Mouse (Mus musculus): ENCODE data around the gene Samd8. TPM values are rescaled to one million over a fixed set of nuclear protein-coding genes. Genes with fewer than 3 reads are reported as not detected.

Gene Samd8
- polyA plus RNA-seq, 1 experiment: 4.4 TPM

DNA sequence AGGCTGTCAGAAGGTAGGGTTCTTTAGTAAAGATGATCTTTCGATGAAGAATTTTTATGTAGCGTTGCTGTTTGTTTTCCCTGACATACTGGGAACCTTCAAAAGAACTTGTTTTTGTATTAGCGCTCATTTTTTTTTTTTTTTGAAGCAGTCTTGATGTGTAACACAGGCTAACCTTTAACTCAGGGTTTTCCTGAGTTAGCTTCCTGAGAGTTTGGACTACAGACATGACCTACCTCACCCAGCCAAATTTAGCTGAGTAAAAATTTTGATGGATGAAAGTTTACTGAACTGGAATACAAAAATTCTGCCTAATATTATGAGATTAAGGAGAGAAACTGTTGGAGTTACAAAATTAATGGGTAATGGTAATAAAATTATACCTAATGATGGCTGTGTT lies 2.1 kb downstream of the Samd8 start:
- H3K27ac ChIP-seq (ENCODE audit: insufficient read depth, low read length): no peak overlapping the region
- H3K27me3 ChIP-seq (ENCODE audit: control insufficient read depth, insufficient read depth, low read length): no peaks in the 10 kb centered on the region
- H3K4me1 ChIP-seq (ENCODE audit: control insufficient read depth, insufficient read depth, insufficient read length): peaks cover 3% of the 10 kb centered on the region; the same call in 1 of the 2 replicates
- DNase-seq (ENCODE audit: low read depth in 1 of 2, low spot score in 2 of 2): no peak
- H3K4me3 ChIP-seq (ENCODE audit: extremely low read depth, insufficient read depth, insufficient read length): no peak overlapping the region
- 94% methylated on average over 3 of the region's 3 CpGs for WGBS
- TF ChIP-seq POLR2A (IDR thresholded peaks at IDR 0.05; ENCODE audit: low read depth, low read length) (no peak), CTCF (IDR thresholded peaks at IDR 0.05; ENCODE audit: extremely low read depth, insufficient read depth, insufficient read length, insufficient replicate concordance) (no peak)
- H3K36me3 ChIP-seq (ENCODE audit: control insufficient read depth, insufficient read depth, low read length): no peaks in the 10 kb centered on the region

GRCm38 (mm10) chr14:21753367-21753766 lies 3.0 kb downstream of the Samd8 start:
- 87% methylated on average over 4 of the region's 4 CpGs for WGBS
- no peaks in the 10 kb centered on the region for H3K36me3 ChIP-seq (ENCODE audit: control insufficient read depth, insufficient read depth, low read length)
- peaks cover 3% of the 10 kb centered on the region; the same call in 1 of the 2 replicates for H3K4me1 ChIP-seq (ENCODE audit: control insufficient read depth, insufficient read depth, insufficient read length)
- H3K27me3 ChIP-seq (ENCODE audit: control insufficient read depth, insufficient read depth, low read length): no peaks in the 10 kb centered on the region
- TF ChIP-seq CTCF (IDR thresholded peaks at IDR 0.05; ENCODE audit: extremely low read depth, insufficient read depth, insufficient read length, insufficient replicate concordance) (no peak), POLR2A (IDR thresholded peaks at IDR 0.05; ENCODE audit: low read depth, low read length) (no peak)
- no peak overlapping the region for H3K27ac ChIP-seq (ENCODE audit: insufficient read depth, low read length)
- no peak overlapping the region for H3K4me3 ChIP-seq (ENCODE audit: extremely low read depth, insufficient read depth, insufficient read length)
- DNase-seq (ENCODE audit: low read depth in 1 of 2, low spot score in 2 of 2): no peak

DNA sequence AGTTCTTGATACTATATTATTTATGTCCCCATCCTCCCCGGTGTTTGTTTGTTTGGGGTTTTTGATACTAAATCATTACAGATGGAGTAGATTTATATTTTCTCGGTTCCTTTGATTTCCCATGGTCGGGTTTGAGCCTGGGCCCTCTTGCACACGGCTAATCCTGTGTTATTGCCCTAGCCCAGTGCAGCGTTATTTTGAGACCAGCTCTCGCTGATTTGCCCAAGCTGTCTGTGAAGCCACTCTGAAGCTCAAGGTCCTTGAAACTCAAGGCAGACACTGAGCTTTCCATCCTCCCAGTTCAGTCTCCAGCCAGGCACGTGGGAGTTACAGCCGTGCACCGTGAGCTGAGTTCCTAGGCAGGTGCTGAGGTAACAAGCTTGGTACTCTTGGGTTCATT lies 11.2 kb downstream of the Samd8 start:
- 93% methylated on average over 9 of the region's 9 CpGs for WGBS
- no peak for TF ChIP-seq CTCF (IDR thresholded peaks at IDR 0.05; ENCODE audit: extremely low read depth, insufficient read depth, insufficient read length, insufficient replicate concordance)
- TF ChIP-seq POLR2A (IDR thresholded peaks at IDR 0.05; ENCODE audit: low read depth, low read length): no peak
- Histone ChIP-seq H3K27me3 (ENCODE audit: control insufficient read depth, insufficient read depth, low read length) (no peaks in the 10 kb centered on the region), H3K4me3 (ENCODE audit: extremely low read depth, insufficient read depth, insufficient read length) (no peak overlapping the region), H3K4me1 (ENCODE audit: control insufficient read depth, insufficient read depth, insufficient read length) (no peaks in the 10 kb centered on the region; the same call in 1 of the 2 replicates), H3K27ac (ENCODE audit: insufficient read depth, low read length) (no peak overlapping the region), H3K36me3 (ENCODE audit: control insufficient read depth, insufficient read depth, low read length) (no peaks in the 10 kb centered on the region)
- no peak for DNase-seq (ENCODE audit: low read depth in 1 of 2, low spot score in 2 of 2)

DNA sequence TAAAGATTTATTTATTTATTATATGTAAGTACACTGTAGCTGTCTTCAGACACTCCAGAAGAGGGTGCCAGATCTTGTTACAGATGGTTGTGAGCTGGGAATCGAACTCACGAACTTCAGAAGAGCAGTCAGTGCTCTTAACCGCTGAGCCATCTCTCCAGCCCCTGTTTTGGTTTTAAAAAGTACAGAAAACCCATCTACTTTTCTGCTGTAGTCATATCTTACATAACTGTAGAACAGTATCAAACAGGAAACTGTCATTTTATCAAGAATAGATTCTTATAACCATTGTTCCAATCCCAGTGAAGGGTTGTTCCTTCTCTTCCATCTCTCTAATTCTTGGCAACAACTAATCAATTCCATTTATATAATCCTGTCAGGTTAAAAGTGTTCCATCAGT lies 13.4 kb downstream of the Samd8 start:
- 89% methylated on average over 3 of the region's 3 CpGs for WGBS
- TF ChIP-seq POLR2A (IDR thresholded peaks at IDR 0.05; ENCODE audit: low read depth, low read length) (no peak), CTCF (IDR thresholded peaks at IDR 0.05; ENCODE audit: extremely low read depth, insufficient read depth, insufficient read length, insufficient replicate concordance) (no peak)
- Histone ChIP-seq H3K27me3 (ENCODE audit: control insufficient read depth, insufficient read depth, low read length) (no peaks in the 10 kb centered on the region), H3K36me3 (ENCODE audit: control insufficient read depth, insufficient read depth, low read length) (no peaks in the 10 kb centered on the region), H3K4me1 (ENCODE audit: control insufficient read depth, insufficient read depth, insufficient read length) (no peaks in the 10 kb centered on the region; the same call in 1 of the 2 replicates), H3K4me3 (ENCODE audit: extremely low read depth, insufficient read depth, insufficient read length) (no peak overlapping the region), H3K27ac (ENCODE audit: insufficient read depth, low read length) (no peak overlapping the region)
- no peak for DNase-seq (ENCODE audit: low read depth in 1 of 2, low spot score in 2 of 2)

DNA sequence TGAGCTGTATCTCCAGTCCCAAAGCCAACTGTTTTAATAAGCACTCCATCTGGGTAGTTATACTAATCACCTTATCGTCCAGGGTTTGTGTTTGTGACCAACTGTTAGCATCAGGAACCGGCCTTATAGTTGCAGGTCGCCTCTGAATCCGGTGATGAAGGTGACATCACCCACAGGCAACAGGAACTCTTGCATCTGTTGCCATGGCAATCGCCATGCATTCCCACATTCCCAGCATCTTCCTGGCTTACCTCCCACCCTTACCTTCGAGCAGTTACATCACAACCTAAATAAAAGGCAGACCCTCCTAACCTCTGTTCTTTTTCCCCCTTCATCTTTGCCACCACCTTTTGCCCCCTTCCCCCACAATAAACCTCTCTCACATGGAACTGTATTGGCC lies 14.3 kb downstream of the Samd8 start:
- H3K27ac ChIP-seq (ENCODE audit: insufficient read depth, low read length): no peak overlapping the region
- no peak for TF ChIP-seq POLR2A (IDR thresholded peaks at IDR 0.05; ENCODE audit: low read depth, low read length)
- no peak for TF ChIP-seq CTCF (IDR thresholded peaks at IDR 0.05; ENCODE audit: extremely low read depth, insufficient read depth, insufficient read length, insufficient replicate concordance)
- 97% methylated on average over 6 of the region's 6 CpGs for WGBS

DNA sequence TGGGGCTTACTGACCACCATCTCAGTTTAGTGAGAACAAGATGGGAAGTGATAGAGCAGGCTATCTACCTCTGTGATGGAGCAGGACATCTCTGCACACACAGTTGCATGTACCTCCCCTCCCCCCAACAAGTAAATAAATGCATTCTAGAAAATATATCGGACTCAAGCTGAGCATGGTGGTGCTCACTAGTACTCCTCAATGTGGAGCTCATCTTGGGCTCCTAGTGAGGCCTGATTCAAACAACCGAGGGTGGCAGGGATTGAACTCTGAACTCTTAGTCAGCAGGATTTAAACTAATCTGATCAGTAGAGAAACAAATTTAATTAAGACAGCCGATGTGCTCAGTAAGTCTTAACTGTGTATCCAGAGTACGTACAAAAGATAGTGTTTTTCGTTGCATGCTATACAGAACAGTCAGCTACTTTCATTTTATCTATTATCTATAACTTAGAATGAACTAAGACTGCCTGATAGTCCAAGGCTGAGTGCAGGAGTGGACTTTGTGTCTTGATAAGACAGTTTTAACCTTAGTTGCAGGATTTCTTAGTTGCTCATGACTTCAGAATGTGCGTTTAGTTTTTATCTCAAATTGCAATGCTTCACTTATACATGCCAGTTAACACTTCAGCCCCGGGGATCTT lies 15.5 kb downstream of the Samd8 start:
- Histone ChIP-seq H3K4me1 (ENCODE audit: control insufficient read depth, insufficient read depth, insufficient read length) (no peaks in the 10 kb centered on the region; the same call in 1 of the 2 replicates), H3K36me3 (ENCODE audit: control insufficient read depth, insufficient read depth, low read length) (no peaks in the 10 kb centered on the region), H3K4me3 (ENCODE audit: extremely low read depth, insufficient read depth, insufficient read length) (no peak overlapping the region), H3K27ac (ENCODE audit: insufficient read depth, low read length) (no peak overlapping the region), H3K27me3 (ENCODE audit: control insufficient read depth, insufficient read depth, low read length) (no peaks in the 10 kb centered on the region)
- TF ChIP-seq CTCF (IDR thresholded peaks at IDR 0.05; ENCODE audit: extremely low read depth, insufficient read depth, insufficient read length, insufficient replicate concordance): no peak
- TF ChIP-seq POLR2A (IDR thresholded peaks at IDR 0.05; ENCODE audit: low read depth, low read length): no peak
- WGBS: 83% methylated on average over 7 of the region's 7 CpGs
- no peak for DNase-seq (ENCODE audit: low read depth in 1 of 2, low spot score in 2 of 2)

More for the DNA sequence above, 14.3 kb downstream of the Samd8 start:
- no peaks in the 10 kb centered on the region; the same call in 1 of the 2 replicates for H3K4me1 ChIP-seq (ENCODE audit: control insufficient read depth, insufficient read depth, insufficient read length)
- no peak overlapping the region for H3K4me3 ChIP-seq (ENCODE audit: extremely low read depth, insufficient read depth, insufficient read length)
- H3K27me3 ChIP-seq (ENCODE audit: control insufficient read depth, insufficient read depth, low read length): no peaks in the 10 kb centered on the region
- no peak for DNase-seq (ENCODE audit: low read depth in 1 of 2, low spot score in 2 of 2)
- H3K36me3 ChIP-seq (ENCODE audit: control insufficient read depth, insufficient read depth, low read length): no peaks in the 10 kb centered on the region

DNA sequence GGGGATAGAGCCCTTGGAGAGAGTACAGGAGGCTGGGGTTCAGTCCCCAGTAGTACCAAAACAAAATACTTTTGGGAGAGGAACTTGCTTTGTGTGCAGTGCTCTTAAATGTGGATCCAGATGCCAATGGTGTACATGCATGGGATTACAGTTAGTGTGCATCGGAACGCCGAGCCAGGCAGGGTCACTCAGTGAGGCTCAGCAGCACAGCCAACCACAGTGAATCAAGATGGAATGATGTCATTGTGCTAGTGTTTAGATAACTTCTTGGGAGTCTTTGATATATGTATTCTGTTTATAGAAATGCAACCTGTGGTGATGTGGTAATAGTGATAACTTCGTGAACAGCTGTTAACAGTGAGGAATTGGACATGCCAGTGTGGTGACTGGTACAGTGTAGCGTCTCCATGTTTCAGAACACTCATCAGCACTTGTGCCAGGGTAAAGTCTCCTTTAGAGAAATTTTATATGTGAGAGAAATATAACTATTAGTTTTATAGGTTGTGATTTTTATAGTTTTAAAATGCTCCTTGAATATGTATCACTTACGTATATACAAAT lies 16.1 kb downstream of the Samd8 start:
- 90% methylated on average over 6 of the region's 6 CpGs for WGBS
- Histone ChIP-seq H3K4me3 (ENCODE audit: extremely low read depth, insufficient read depth, insufficient read length) (no peak overlapping the region), H3K27me3 (ENCODE audit: control insufficient read depth, insufficient read depth, low read length) (no peaks in the 10 kb centered on the region), H3K36me3 (ENCODE audit: control insufficient read depth, insufficient read depth, low read length) (no peaks in the 10 kb centered on the region), H3K4me1 (ENCODE audit: control insufficient read depth, insufficient read depth, insufficient read length) (no peaks in the 10 kb centered on the region; the same call in 1 of the 2 replicates), H3K27ac (ENCODE audit: insufficient read depth, low read length) (no peak overlapping the region)
- TF ChIP-seq POLR2A (IDR thresholded peaks at IDR 0.05; ENCODE audit: low read depth, low read length) (no peak), CTCF (IDR thresholded peaks at IDR 0.05; ENCODE audit: extremely low read depth, insufficient read depth, insufficient read length, insufficient replicate concordance) (no peak)
- DNase-seq (ENCODE audit: low read depth in 1 of 2, low spot score in 2 of 2): no peak
